Mouse (Mus musculus) heart, adult 2 months (tissue): ENCODE measurements around the gene Gkap1.

ENCODE experiments used
- CTCF ChIP-seq: fragments of 200-600 bp; IDR thresholded peaks from 2 replicates; pipeline ENCODE4 v1.8.1; 2022; ENCODE audit warnings: antibody characterized with exemption, mild to moderate bottlenecking, moderate library complexity
- EP300 ChIP-seq: fragments of 200-500 bp; IDR thresholded peaks from 2 replicates; pipeline ENCODE4 v1.6.1; 2011; ENCODE audit warnings: low read depth, low read length, control low read depth; ENCODE audit not compliant: insufficient read depth
- POLR2A ChIP-seq: fragments of 200-500 bp; IDR thresholded peaks from 2 replicates; pipeline ENCODE4 v1.6.1; 2011; ENCODE audit warnings: mild to moderate bottlenecking, low read depth, low read length, control low read depth; ENCODE audit not compliant: insufficient read depth

DNA sequence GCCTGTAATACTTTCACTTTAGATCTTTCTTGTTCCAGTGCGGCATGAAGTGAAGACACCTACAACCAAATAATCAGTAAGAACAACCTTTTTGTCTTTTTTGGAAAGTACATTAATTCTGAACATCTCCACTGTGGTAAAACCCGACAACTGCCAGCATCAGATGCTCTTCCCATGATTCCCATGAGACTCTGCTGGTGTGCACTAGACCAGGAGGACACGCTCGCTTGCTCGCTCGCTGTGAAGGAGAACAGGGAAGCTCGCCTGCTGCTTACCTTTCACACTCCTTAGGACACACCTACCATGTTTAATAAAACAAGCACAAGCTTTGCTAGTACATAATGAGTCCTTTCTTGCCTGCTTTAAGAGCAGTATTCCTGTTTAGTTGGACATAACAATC, 39.0 kb downstream of the Gkap1 start:
- no peak for TF ChIP-seq POLR2A
- TF ChIP-seq CTCF = no peak
- no peak for TF ChIP-seq EP300
